Mouse (Mus musculus): ENCODE measurements around the gene Tmc7.

GRCm38 (mm10) chr7:118592146-118592545, 7.6 kb upstream of the Tmc7 start:
- TF ChIP-seq CTCF (IDR thresholded peaks at IDR 0.05; ENCODE audit: control insufficient read depth, insufficient read depth, insufficient replicate concordance, low read depth, low read length): no peak
- no peak for TF ChIP-seq POLR2A (IDR thresholded peaks at IDR 0.05; ENCODE audit: control insufficient read depth, low read depth, low read length)

Measured in testis, adult 2 months (tissue).